Mouse (Mus musculus): ENCODE measurements around the gene Unc93a. TPM values are rescaled to one million over a fixed set of nuclear protein-coding genes. Genes with fewer than 3 reads are reported as not detected.
"Not testable (repeated sequence)": the region's sequence is repeated elsewhere in the genome, so short reads cannot be mapped to it uniquely, and the experiment has no call there.

The Unc93a gene
- polyA plus RNA-seq, 1 experiment = 1.4 TPM

- not testable (repeated sequence) for H3K27ac ChIP-seq (ENCODE audit: control insufficient read depth, insufficient read depth, low read length); H3K4me3 ChIP-seq (ENCODE audit: control insufficient read depth, insufficient read depth, low read length); H3K27me3 ChIP-seq (ENCODE audit: control insufficient read depth, insufficient read depth, low read length); H3K4me1 ChIP-seq (replicated peaks; ENCODE audit: control insufficient read depth, insufficient read depth, low read length); H3K36me3 ChIP-seq (ENCODE audit: control insufficient read depth, insufficient read depth, low read length); DNase-seq
- WGBS = 6% methylated on average over 5 of the region's 5 CpGs
Observed at GRCm38 (mm10) chr17:13069227-13069626, 62.4 kb downstream of the Unc93a start.

GRCm38 (mm10) chr17:13067864-13068385, 63.7 kb downstream of the Unc93a start:
- H3K27ac ChIP-seq (ENCODE audit: control insufficient read depth, insufficient read depth, low read length); DNase-seq; H3K4me1 ChIP-seq (replicated peaks; ENCODE audit: control insufficient read depth, insufficient read depth, low read length); H3K27me3 ChIP-seq (ENCODE audit: control insufficient read depth, insufficient read depth, low read length); H3K4me3 ChIP-seq (ENCODE audit: control insufficient read depth, insufficient read depth, low read length); H3K36me3 ChIP-seq (ENCODE audit: control insufficient read depth, insufficient read depth, low read length): not testable (repeated sequence)
- WGBS = 97% methylated on average over 2 of the region's 4 CpGs

GRCm38 (mm10) chr17:13062882-13063281, 68.7 kb downstream of the Unc93a start:
- WGBS = 96% methylated on average over 6 of the region's 7 CpGs
- H3K36me3 ChIP-seq (ENCODE audit: control insufficient read depth, insufficient read depth, low read length); H3K4me1 ChIP-seq (replicated peaks; ENCODE audit: control insufficient read depth, insufficient read depth, low read length); H3K27ac ChIP-seq (ENCODE audit: control insufficient read depth, insufficient read depth, low read length); H3K27me3 ChIP-seq (ENCODE audit: control insufficient read depth, insufficient read depth, low read length); H3K4me3 ChIP-seq (ENCODE audit: control insufficient read depth, insufficient read depth, low read length); DNase-seq: not testable (repeated sequence)

- H3K27ac ChIP-seq (ENCODE audit: control insufficient read depth, insufficient read depth, low read length); H3K4me1 ChIP-seq (replicated peaks; ENCODE audit: control insufficient read depth, insufficient read depth, low read length); H3K36me3 ChIP-seq (ENCODE audit: control insufficient read depth, insufficient read depth, low read length); DNase-seq; H3K4me3 ChIP-seq (ENCODE audit: control insufficient read depth, insufficient read depth, low read length); H3K27me3 ChIP-seq (ENCODE audit: control insufficient read depth, insufficient read depth, low read length): not testable (repeated sequence)
- 89% methylated on average over 4 of the region's 4 CpGs for WGBS
Observed at GRCm38 (mm10) chr17:13060804-13061203, 70.8 kb downstream of the Unc93a start, which contains the start of gene Tcp10b. Gene Tcp10b (plus strand): TSS chr17:13061104.

Other genes with a start within 250 kb of the Unc93a start
- 1.8 and 2.1 TPM in 2 replicates for gene Pnldc1, start 221.6 kb downstream of the Unc93a start, polyA plus RNA-seq (2012; rRNA removed)
- 82.2 and 93.1 TPM in 2 replicates for gene Tcp1, start 216.1 kb downstream of the Unc93a start, polyA plus RNA-seq (2012; rRNA removed)
- gene Mrpl18, start 215.5 kb downstream of the Unc93a start, polyA plus RNA-seq (2012; rRNA removed) = 48.4 and 54.8 TPM in 2 replicates
- 0.19 and 0.37 TPM in 2 replicates for gene Acat3, start 191.2 kb downstream of the Unc93a start, polyA plus RNA-seq (2012; rRNA removed)
- 13.1 and 20.6 TPM in 2 replicates for gene Acat2, start 171.1 kb downstream of the Unc93a start, polyA plus RNA-seq (2012; rRNA removed)
- 31.1 and 31.2 TPM in 2 replicates for gene Wtap, start 137.6 kb downstream of the Unc93a start, polyA plus RNA-seq (2012; rRNA removed)
- gene Sod2, start 125.0 kb downstream of the Unc93a start, polyA plus RNA-seq (2012; rRNA removed) = 256 and 263 TPM in 2 replicates
- 0.16 and 0.36 TPM in 2 replicates for gene Gpr31b, start 79.5 kb downstream of the Unc93a start, polyA plus RNA-seq (2012; rRNA removed)
- 0.06 and 0.16 TPM in 2 replicates for gene Tcp10b, start 70.7 kb downstream of the Unc93a start, polyA plus RNA-seq (2012; rRNA removed)
- not detected in 2 replicates for gene Smok2a, start 89.4 kb upstream of the Unc93a start, polyA plus RNA-seq (2012; rRNA removed)
- gene Smok2b, start 98.4 kb upstream of the Unc93a start, polyA plus RNA-seq (2012; rRNA removed) = not detected in 2 replicates
- 0.08 TPM in 1 of 2 replicates, not detected in the other for gene Tcp10c, start 222.8 kb upstream of the Unc93a start, polyA plus RNA-seq (2012; rRNA removed)

Data from thymus, adult 2 months (tissue).